Mouse (Mus musculus): ENCODE results near the gene Rpl36. TPM values are rescaled to one million over a fixed set of nuclear protein-coding genes. Genes with fewer than 3 reads are reported as not detected.
A peak's percentile ranks its signal among the peaks of the same experiment; 100 is the strongest.
"Not testable (repeated sequence)": the region's sequence is repeated elsewhere in the genome, so short reads cannot be mapped to it uniquely, and the experiment has no call there.

Rpl36 gene
- total and polyA plus RNA-seq, 2 experiments from 2014 or later = 1,192 to 1,600 TPM

DNA sequence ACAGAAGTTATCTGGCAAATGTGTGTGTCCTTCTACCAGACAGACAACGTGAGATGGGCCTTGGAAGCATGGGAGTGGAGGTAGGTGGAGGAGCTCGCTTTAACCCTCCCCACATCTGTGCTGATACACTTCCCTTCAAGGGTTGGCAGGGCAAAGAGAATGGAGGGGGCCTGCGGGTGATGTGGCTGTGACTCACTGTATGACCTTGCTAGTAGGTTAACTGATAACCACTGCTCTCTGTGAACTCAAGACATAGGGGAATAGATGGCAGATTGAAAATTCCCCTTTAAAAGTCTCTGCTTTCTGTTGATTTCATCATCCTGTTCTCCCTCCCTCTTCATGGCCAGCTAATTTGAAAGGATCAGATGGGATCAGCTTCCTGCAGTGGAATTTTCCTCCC lies 12.3 kb downstream of the Rpl36 start:
- H3K36me3 ChIP-seq (replicated peaks; ENCODE audit: control insufficient read depth, insufficient read depth, low read length) = peaks cover 33% of the 10 kb centered on the region
- H3K4me2 ChIP-seq (ENCODE audit: low read depth, low read length) = peak overlapping the region; percentile 97; the same call in 1 of the 2 replicates
- H3K4me1 ChIP-seq (ENCODE audit: control insufficient read depth, insufficient read depth) = peaks cover 25% of the 10 kb centered on the region
- H3K9me3 ChIP-seq (replicated peaks; ENCODE audit: control insufficient read depth, low read length) = no peaks in the 10 kb centered on the region
- no peak for TF ChIP-seq CTCF (IDR thresholded peaks at IDR 0.05; ENCODE audit: low read depth)
- TF ChIP-seq EP300 (IDR thresholded peaks at IDR 0.05; ENCODE audit: low read depth) = no peak
- WGBS = 31% methylated on average over 3 of the region's 3 CpGs
- H3K27me3 ChIP-seq (ENCODE audit: control insufficient read depth, insufficient read depth, low read length) = no peaks in the 10 kb centered on the region
- 0 out of 2 replicates have a peak overlapping the region, but pooled peaks have one; percentile 81 for H3K9ac ChIP-seq (replicated peaks; ENCODE audit: low read depth, low read length)
- ATAC-seq (ENCODE audit: insufficient read depth, low read depth) (no peak), DNase-seq (ENCODE audit: low spot score) (no peak)
- no peak overlapping the region for H3K27ac ChIP-seq (ENCODE audit: low read depth)
- no peak overlapping the region for H3K4me3 ChIP-seq (ENCODE audit: low read depth, low read length)

DNA sequence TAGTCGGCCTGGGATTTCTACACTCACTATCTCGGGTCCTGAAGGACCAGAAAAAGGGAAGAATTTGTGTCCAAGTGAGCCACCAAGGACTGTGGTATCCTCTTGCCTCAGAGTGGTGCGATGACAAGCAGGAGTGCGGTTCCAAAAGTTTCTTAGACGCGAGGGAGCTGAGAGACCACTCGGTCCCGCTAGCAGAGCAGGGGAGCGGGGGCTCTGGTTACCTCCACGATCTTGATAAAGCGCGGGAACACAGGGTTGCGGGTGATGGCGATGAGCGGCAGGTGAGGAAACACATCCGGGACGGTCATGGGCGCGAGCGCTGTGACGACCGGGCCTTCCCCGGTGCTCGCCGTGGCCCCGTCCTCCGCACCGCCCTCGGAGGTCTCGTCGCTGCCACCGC lies 13.0 kb downstream of the Rpl36 start:
- H3K9ac ChIP-seq (replicated peaks; ENCODE audit: low read depth, low read length) = peak overlapping the region; percentile 81
- peak overlapping the region; percentile 92 for H3K4me3 ChIP-seq (ENCODE audit: low read depth, low read length)
- ATAC-seq (ENCODE audit: insufficient read depth, low read depth) (no peak; the same call in 1 of the 2 replicates), DNase-seq (ENCODE audit: low spot score) (no peak)
- under 1% methylated on average over 24 of the region's 32 CpGs for WGBS
- H3K36me3 ChIP-seq (replicated peaks; ENCODE audit: control insufficient read depth, insufficient read depth, low read length) = peaks cover 28% of the 10 kb centered on the region
- TF ChIP-seq EP300 (IDR thresholded peaks at IDR 0.05; ENCODE audit: low read depth) (no peak), CTCF (IDR thresholded peaks at IDR 0.05; ENCODE audit: low read depth) (no peak)
- no peaks in the 10 kb centered on the region for H3K9me3 ChIP-seq (replicated peaks; ENCODE audit: control insufficient read depth, low read length)
- H3K4me1 ChIP-seq (ENCODE audit: control insufficient read depth, insufficient read depth) = peaks cover 25% of the 10 kb centered on the region
- H3K4me2 ChIP-seq (ENCODE audit: low read depth, low read length) = peak overlapping the region; percentile 97
- H3K27ac ChIP-seq (ENCODE audit: low read depth) = peak overlapping the region; percentile 52; the same call in 1 of the 2 replicates
- no peaks in the 10 kb centered on the region for H3K27me3 ChIP-seq (ENCODE audit: control insufficient read depth, insufficient read depth, low read length)

DNA sequence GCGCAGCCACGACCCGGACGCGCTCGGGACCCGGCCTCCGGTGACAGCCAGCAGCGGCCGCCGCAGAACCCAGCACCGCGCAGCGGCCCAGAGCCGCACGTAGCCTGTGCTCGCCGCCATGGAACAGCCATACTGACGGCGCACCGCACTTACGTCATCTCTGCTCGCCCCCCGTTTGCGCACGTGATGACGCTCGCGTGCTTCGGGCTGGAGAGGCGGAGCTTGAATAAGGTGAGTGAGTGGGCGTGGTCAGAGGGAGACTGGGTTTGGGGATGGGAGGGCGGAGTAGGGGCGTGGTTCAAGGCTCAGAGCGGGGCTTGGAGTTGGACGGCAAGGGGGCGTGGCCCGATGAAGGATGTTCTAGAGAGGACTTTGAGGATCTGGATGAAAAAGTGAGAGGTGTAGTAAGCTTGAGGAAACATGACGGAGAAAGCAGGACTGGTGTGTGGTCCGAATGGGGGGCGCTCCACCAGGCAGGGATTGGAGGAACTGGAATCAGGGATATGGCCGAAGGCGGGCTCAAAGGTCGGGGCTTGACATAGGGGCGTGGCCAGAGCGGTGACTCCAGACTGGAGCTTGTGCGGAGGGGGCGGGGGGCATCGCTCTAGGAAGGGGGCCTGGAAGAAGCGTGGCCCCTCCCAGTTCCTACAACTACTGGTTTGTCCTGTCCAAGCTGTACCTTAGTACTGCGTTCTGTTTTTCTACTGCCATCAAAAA lies 13.7 kb downstream of the Rpl36 start, which contains the start of gene Lonp1:
TSS of gene Lonp1 (minus strand) at position 134 of the 717 bp plus-strand sequence.
- under 1% methylated on average over 51 of the region's 51 CpGs for WGBS
- no peak for TF ChIP-seq EP300 (IDR thresholded peaks at IDR 0.05; ENCODE audit: low read depth)
- TF ChIP-seq CTCF (IDR thresholded peaks at IDR 0.05; ENCODE audit: low read depth) = no peak; the same call in 1 of the 2 replicates
- Histone ChIP-seq H3K9ac (replicated peaks; ENCODE audit: low read depth, low read length) (peak within 1 kb of the TSS; percentile 81), H3K4me2 (ENCODE audit: low read depth, low read length) (peak within 1 kb of the TSS; percentile 97), H3K4me1 (ENCODE audit: control insufficient read depth, insufficient read depth) (peaks cover 25% of the 10 kb centered on the region), H3K9me3 (replicated peaks; ENCODE audit: control insufficient read depth, low read length) (no peaks in the 10 kb centered on the region), H3K27me3 (ENCODE audit: control insufficient read depth, insufficient read depth, low read length) (no peaks in the 10 kb centered on the region), H3K4me3 (ENCODE audit: low read depth, low read length) (peak within 1 kb of the TSS; percentile 92), H3K36me3 (replicated peaks; ENCODE audit: control insufficient read depth, insufficient read depth, low read length) (peaks cover 23% of the 10 kb centered on the region), H3K27ac (ENCODE audit: low read depth) (peak within 1 kb of the TSS; percentile 52; the same call in 1 of the 2 replicates)
- ATAC-seq (ENCODE audit: insufficient read depth, low read depth) (peak; percentile 94), DNase-seq (ENCODE audit: low spot score) (peak; percentile 96)

DNA sequence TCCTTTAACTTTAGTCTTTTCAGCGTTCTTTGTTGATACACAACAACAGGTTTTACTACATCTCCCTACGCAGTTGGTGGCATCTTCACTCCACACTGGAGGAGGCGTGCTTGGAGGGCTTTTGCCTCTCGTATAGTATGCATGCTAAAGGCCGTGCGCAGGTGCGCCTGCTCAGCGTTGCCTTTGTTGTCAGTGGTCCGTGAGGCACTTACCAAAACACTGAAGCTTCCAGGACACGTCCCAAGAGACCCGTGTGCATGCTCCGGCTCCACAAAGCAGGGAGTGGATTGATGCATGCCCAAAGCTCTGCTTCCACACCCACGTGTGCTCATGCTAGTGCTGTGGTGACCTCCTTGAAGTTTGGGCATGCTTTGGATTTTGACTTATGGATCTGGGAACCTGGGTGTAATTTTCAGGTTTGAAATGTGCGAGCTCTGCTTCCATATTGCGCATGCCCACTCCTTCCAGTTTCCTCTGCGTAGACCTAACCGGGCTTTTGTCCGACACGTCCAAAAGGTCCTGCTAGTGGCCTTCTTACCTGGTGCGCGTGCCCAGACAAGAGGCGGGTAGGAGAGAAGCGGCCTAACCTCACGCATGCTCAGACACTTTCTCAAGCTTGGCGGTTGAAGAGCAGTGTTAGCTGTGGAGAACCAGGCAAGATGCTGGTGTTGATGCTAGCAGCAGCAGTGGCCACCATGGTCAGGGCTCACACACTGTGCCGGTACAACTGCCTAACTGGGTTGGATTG lies 14.5 kb downstream of the Rpl36 start, which contains the start of gene Catsperd:
TSS of gene Catsperd (plus strand) at position 614 of the 748 bp plus-strand sequence.
- H3K9me3 ChIP-seq (replicated peaks; ENCODE audit: control insufficient read depth, low read length) = no peaks in the 10 kb centered on the region
- H3K9ac ChIP-seq (replicated peaks; ENCODE audit: low read depth, low read length) = no peak within 1 kb of the TSS
- H3K4me1 ChIP-seq (ENCODE audit: control insufficient read depth, insufficient read depth) = peaks cover 25% of the 10 kb centered on the region
- no peak within 1 kb of the TSS for H3K27ac ChIP-seq (ENCODE audit: low read depth)
- no peak for TF ChIP-seq CTCF (IDR thresholded peaks at IDR 0.05; ENCODE audit: low read depth)
- ATAC-seq (ENCODE audit: insufficient read depth, low read depth) (no peak), DNase-seq (ENCODE audit: low spot score) (no peak)
- H3K4me3 ChIP-seq (ENCODE audit: low read depth, low read length) = peak within 1 kb of the TSS; percentile 92
- H3K4me2 ChIP-seq (ENCODE audit: low read depth, low read length) = peak within 1 kb of the TSS; percentile 97
- H3K36me3 ChIP-seq (replicated peaks; ENCODE audit: control insufficient read depth, insufficient read depth, low read length) = peaks cover 15% of the 10 kb centered on the region
- WGBS = 8% methylated on average over 26 of the region's 26 CpGs
- no peaks in the 10 kb centered on the region for H3K27me3 ChIP-seq (ENCODE audit: control insufficient read depth, insufficient read depth, low read length)

DNA sequence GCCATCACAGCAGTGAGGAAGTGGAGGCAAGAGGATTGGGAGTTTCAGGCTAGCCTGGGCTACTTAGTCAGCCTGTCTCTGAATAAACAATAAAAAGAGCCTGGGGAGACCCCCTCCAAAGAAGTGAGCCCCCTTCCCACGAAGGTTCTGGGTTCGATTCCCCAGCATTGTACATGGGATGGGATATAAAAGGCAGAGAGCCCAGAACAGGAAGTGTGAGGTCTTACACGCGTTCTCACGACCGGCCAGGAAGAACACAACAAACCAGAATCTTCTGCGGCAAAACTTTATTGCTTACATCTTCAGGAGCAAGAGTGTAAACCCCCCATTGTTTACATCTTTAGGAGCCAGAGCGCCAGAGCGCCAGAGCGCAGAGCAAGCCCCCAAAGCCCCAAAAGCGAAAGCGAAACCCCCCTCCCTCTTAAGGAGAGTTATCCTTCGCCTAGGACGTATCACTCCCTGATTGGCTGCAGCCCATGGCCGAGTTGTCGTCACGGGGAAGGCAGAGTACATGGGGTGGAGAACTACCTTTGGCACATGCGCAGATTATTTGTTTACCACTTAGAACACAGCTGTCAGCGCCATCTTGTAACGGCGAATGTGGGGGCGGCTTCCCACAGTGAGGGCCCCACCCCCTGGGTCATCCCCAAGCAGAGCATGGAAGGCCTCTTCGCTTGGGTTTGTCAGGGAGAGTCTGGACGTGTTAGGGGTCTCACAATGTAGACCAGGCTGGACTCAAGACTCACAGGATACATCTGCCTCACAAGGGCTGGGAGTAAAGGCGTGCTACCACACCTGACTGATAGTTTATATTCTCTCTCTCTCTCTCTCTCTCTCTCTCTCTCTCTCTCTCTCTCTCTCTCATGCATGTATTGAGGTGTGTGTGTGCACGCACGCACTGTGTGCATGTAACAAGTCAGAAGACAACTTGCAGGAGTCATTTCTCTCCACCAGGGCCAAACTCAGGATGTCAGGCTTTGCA lies 16.9 kb downstream of the Rpl36 start:
- peaks cover 22% of the 10 kb centered on the region for H3K4me1 ChIP-seq (ENCODE audit: control insufficient read depth, insufficient read depth)
- DNase-seq (ENCODE audit: low spot score); H3K27ac ChIP-seq (ENCODE audit: low read depth); H3K9me3 ChIP-seq (replicated peaks; ENCODE audit: control insufficient read depth, low read length); H3K9ac ChIP-seq (replicated peaks; ENCODE audit: low read depth, low read length); H3K27me3 ChIP-seq (ENCODE audit: control insufficient read depth, insufficient read depth, low read length); H3K4me3 ChIP-seq (ENCODE audit: low read depth, low read length); H3K4me2 ChIP-seq (ENCODE audit: low read depth, low read length); H3K36me3 ChIP-seq (replicated peaks; ENCODE audit: control insufficient read depth, insufficient read depth, low read length); ATAC-seq (ENCODE audit: insufficient read depth, low read depth): not testable (repeated sequence)
- 77% methylated on average over 27 of the region's 27 CpGs for WGBS

Measured in heart, postnatal 0 days (tissue).